Mouse (Mus musculus) spleen, adult 18-20 months (tissue): ENCODE results near the gene Dcn.
A peak's percentile ranks its signal among the peaks of the same experiment; 100 is the strongest.

Experiments used
- DNase-seq, 2 experiments: peaks; one replicate each; pipeline ENCODE4 v3.0.0; 2022; ENCODE audit warnings: mixed read lengths in 2 of 2

The Dcn gene

DNA sequence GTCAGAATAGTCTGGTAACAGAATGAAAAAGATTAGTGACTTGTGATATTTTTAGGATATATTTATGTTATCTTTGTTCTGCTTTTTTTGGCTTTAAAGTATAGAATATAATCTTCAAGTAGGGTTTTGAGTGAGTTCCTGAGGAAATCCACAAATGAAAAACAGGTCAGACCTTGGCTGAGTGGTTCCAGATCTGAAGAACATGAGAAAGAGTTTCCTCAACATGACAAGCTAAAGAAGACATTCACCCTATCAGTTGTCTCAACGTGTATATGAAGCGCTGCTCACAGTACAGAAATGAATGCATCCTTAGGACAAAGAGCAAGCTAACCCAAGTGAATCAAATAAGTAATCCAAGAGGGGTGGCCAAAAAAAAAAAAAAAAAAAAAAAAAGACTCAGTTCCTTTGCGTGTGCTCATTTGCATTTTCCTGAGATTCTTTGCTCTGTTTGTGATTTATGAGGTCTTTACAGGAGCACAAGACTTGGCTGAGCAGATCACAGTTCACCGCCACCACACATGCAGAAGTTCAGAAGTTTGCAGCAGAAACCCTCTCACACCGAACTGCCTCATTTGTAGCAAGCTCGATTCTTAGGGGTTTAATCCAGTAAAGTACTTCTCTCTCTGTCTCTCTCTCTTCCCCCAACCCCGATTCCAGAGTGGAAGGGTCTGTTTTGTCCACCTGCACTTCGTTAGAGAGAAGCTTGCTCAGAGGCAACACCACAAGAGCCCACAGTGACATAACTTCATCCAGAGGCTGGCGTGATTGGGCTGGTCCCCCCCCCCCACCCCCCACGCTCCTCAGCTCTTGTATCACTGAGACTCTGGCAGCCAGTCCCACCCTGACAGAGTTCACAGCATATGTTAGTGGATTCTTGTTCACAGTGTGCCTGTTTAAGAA, 85.8 kb downstream of the Dcn start, which contains the start of gene Lum:
TSS of gene Lum (plus strand) at position 172 of the 900 bp plus-strand sequence.
- DNase-seq: no peak

DNA sequence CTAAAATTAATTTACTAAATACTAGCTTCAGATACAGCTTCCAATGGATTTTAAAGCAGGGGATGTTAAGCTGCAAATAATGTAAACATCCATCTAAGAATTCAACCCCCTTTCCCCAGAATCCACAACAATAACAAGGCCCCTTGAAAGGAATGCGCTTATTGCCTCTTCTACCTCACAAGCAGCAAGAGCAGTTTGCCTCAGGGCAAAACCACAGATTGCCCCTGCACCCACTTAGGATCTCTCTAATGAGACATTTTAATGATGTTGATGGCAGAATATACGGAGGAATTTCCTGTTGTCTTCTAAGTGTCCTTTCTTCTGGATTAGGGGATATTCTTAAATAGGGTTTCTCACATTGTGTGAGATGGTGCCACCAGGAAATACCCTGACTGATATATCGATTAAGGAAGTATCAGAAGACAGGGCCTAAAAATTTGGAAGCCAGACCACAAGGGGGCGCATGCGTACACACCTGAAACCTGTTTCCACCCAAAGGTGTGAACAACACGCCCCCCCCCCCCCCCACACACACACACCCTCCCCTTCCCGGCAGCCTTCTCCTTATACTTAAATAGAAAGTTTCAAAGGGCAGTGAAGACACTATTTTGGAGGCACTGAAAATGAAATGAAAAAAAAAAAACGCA, 88.2 kb downstream of the Dcn start:
- DNase-seq: peak in 1 of 2 experiments; percentile 10
